Mouse (Mus musculus): ENCODE results near the gene Lmna. TPM values are rescaled to one million over a fixed set of nuclear protein-coding genes. Genes with fewer than 3 reads are reported as not detected.

Lmna gene
- total RNA-seq (2014; fragmentation: Nextera tagmentation): not detected in 2 replicates
- 0.41 and 1.6 TPM in 2 replicates for total RNA-seq (2017)

DNA sequence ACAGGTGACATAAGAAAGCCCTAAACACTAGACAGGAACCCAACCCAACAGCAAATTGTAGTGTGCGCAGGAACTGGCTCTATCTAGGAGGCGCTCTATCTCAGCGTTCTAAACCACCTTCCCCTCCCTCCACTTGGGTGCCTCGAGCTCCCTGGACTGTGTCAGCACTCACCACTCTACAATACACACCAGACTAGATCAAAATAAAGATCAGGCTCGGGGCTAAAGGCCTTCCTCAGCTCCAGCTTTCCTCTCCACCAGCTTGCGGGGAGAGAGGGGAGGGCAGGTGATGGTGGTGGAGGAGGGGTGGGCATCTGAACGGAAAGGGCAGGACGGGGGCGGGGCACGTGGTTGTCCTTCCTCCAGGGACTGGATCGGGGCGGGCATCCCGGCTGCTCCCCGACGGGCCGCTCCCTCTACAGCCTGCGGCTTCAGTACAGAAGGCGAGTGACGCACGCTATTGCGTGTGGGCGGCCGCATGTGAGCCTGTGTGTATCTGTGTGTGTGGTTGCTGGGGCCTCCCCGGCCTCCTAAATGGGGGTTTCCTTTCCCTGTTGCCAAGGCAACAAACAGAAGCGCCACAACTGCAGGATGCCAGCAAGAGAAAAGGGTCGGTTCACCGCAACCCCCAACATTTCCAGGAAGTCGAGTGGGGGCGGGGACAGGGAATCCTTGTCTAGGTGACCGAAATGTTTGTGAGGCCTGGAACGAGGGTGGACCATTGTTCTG is at the start of gene Lmna:
Lmna (minus strand) TSS at position 265 of the 729 bp plus-strand sequence.
- peak; percentile 91 for ATAC-seq (replicated peaks; ENCODE audit: poor library complexity, severe bottlenecking)

DNA sequence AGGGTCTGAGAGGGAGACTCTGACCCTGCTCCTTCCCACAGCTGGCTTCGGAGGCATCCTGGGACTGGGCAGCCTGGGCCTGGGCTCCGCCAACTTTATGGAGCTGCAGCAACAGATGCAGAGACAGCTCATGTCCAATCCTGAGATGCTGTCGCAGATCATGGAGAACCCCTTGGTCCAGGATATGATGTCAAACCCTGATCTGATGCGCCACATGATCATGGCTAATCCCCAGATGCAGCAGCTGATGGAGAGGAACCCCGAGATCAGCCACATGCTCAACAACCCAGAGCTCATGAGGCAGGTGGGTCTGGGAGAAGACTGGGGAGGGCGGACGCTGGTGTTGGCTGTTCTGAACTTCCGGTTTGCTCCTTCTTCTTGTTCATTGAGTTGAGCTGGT is 46.9 kb upstream of the Lmna start:
- ATAC-seq (replicated peaks; ENCODE audit: poor library complexity, severe bottlenecking): no peak

DNA sequence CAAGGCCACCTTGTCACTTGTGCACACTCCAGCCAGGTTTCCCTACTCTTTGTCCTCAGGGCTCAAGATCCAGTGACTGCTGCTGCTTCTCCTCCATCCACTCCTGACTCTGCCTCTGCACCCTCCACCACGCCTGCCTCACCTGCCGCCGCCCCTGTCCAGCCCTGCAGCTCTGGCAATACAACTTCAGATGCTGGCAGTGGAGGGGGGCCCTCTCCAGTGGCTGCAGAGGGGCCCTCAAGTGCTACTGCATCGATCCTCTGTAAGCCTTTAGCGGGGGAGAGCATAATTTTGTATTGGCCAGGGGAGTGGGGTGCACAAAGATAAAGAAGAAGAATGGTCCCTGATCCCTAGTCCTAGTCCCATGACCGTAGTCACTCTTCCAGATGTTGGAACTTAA is 46.0 kb upstream of the Lmna start:
- no peak for ATAC-seq (replicated peaks; ENCODE audit: poor library complexity, severe bottlenecking)

DNA sequence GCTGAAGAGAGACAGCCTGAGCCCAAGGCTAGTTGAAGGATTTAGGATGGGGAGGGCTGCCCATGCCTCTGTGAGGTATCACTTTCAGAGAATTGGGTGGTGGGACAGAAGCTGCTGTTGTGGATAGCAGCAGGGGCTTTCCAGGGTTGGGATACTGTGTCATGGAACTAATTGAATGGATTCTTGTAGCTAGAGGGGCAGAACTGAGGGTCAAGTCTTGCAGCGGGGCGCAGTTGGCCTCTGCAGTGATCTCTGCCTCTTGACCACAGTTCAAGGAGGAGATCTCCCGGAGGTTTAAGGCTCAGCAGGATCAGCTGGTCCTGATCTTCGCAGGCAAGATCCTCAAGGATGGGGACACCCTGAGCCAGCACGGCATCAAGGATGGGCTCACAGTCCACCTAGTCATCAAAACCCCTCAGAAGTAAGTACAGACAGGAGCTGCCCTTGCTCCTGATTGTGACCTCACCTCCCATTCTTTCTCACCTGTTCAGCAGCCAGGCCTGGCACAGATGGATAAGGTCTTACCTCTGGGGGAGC is 45.4 kb upstream of the Lmna start:
- no peak for ATAC-seq (replicated peaks; ENCODE audit: poor library complexity, severe bottlenecking)

DNA sequence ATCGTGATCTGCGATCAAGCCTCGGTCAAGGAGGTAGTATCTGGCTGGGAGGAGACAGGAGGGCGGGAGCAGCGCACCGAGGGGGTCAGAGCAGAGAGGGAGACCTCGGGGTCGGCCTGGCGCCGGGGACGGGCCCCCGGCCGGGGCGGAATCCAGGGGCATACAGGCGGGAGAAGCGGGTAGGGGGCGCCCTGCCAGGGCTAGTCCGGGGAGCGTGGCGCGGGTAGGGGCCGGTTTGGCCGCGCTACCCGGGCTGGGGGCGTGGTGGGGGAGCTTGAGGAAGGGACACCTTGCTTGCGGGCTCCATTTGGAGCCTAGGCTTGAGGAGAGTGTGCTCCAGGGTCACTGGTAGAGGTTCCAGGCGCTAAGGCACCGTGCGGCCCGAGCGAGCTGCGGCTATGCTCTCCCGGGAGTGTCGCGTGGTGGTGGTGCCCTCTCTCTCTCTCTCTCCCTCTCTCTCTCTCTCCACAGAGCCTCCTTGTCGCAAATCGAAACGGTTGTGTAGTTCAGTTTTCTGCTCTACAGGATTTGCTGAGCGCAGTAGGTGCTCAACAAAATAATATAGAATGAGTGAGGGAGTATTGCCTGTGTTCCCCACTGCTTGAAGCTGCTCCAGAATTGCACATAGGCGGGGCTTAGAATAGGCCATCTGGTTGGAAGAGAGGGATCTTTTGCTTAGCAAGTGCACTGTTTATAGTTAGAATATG is 44.3 kb upstream of the Lmna start:
- ATAC-seq (replicated peaks; ENCODE audit: poor library complexity, severe bottlenecking): peak; percentile 8; the same call in 1 of the 2 replicates

DNA sequence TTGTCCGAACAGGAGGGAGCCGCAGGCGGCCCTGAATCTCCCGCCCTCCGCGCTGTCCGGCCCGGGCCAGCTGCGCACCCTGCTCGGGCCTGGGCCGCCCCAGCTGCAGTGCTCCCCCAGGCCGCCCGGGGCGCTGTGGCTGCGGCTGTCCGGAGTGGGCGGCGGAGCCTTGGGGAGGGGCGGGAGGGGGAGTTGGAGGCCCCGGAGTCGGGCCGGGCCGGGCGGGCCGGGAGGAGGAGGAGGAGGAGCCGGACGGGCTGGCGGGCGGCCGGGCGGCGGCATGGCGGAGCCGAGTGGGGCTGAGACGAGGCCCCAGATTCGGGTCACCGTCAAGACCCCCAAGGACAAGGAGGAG is 43.7 kb upstream of the Lmna start, which contains the start of gene Ubqln4:
Ubqln4 (plus strand) TSS at position 234 of the 355 bp plus-strand sequence.
- ATAC-seq (replicated peaks; ENCODE audit: poor library complexity, severe bottlenecking): peak; percentile 66

DNA sequence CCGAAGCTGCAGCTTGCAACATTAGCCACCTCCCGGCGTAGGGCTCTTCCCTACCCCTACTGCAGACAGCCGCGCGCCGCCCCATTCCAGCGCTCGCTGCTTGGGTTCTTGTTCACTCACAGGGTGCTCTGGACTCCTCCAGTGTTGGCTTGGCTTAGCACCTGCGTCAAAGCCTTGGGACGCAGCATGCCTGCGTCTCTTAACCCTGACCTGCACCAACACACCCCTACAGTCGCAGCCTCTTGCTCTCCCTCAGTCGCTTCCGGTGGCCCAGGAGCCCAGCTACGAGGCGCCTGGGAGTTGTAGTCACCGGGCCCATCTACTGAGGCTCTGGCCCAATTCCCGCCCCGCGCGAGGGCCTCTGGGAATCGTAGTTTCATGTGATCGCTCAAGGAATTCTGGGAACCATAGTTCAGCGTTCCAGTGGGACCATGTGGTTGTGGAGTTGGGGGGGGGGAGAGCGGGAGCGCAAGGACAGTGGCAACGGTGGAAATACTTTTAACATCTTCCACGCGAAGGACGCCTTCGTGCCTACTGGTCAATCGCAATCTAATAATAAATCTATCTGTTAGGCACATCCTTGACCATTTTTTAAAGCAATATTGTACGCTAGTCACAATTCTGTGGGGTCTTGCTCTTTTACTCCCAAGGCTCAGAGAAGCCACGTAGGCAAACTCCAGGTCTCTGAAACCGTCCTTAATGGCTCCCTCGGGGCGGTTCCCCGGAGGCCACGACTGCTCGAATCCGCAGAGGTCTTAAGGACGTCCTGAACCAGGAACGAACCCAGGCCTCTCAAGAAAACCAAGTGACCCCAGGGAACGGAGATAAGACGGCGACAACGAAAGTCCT is 43.1 kb upstream of the Lmna start, which contains the start of gene Lamtor2:
Lamtor2 (minus strand) TSS at position 399 of the 849 bp plus-strand sequence.
- ATAC-seq (replicated peaks; ENCODE audit: poor library complexity, severe bottlenecking): peak; percentile 79

DNA sequence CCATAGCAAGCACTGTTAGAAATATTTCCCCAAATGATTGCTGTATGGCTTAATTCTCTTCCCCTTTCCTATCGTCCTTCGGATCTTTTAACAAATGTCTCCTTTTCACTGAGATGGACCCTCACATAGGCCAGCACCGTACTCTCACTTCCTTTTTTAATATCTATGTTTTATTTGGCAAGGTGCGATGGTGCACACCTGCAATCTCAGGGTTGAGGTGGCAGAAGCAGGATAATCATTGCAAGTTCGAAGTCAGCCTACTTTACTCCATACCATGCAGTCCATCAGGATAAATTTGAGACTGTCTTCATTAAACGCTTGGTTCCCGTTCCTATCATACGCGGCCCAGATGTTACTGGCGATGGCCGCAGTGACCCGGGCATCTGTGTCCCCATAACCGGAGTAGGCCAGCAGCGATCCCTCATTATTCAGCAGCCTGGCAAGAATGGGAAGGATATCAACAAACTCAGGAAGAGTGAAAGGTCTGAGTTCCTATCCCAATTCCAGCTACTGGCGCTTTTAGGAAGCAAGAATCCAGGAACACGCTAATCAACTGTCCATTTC is 42.4 kb upstream of the Lmna start:
- ATAC-seq (replicated peaks; ENCODE audit: poor library complexity, severe bottlenecking): no peak

DNA sequence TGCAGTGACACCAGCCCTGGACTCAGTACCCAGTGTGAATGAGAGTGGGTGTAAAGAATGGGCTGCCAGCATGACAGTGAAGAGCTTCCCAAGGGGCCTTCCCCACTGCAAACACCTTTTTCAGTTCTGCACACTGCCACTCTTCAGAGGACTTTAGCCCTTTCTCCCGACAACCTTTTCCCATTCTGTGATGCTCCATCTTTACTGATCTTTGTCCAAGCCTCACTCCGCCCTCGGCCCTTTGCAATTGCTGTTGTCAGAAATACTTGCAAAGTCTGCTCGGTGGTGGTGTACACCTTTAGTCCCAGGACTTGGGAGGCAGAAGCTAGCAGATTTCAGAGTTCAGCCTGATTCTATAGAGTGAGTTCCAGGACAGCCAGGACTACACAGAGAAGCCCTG is 41.8 kb upstream of the Lmna start:
- no peak for ATAC-seq (replicated peaks; ENCODE audit: poor library complexity, severe bottlenecking)

DNA sequence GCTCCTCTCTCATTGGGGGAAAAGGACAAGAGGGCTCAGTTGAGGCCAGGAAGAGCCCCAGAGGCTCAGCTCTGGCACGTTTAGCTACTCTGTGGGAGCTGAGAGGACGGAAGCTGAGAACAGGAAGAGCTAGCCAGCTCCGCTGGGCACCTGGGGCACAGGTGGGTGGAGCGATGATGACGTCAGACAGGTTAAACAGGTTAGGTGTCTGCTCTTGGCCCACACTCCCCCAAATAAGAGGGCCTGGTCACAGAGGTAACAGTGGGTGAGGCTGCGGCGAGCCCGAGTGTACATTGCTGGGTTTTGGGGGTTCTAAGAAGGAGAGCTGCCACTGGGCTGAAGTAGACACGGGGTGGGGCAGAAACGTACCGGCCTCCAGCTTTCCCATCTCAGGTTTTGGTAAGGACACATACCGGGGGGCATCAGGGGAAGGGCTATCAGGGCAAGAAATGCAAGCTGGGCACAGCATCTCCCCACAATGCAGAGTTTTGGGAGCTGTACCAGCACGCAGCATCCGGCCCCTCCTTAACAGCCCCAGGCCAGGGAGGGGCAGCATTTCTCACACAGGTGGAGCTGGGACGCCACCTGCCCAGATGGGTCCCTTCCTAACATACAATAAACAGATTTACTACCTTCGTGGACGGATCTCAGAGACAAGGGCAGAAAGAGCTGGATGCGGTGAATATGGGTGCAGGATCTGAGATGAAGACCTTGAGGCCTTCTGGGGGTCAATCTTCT is 38.6 kb upstream of the Lmna start, which contains the start of gene Rab25:
Rab25 (minus strand) TSS at position 121 of the 738 bp plus-strand sequence.
- no peak for ATAC-seq (replicated peaks; ENCODE audit: poor library complexity, severe bottlenecking)

DNA sequence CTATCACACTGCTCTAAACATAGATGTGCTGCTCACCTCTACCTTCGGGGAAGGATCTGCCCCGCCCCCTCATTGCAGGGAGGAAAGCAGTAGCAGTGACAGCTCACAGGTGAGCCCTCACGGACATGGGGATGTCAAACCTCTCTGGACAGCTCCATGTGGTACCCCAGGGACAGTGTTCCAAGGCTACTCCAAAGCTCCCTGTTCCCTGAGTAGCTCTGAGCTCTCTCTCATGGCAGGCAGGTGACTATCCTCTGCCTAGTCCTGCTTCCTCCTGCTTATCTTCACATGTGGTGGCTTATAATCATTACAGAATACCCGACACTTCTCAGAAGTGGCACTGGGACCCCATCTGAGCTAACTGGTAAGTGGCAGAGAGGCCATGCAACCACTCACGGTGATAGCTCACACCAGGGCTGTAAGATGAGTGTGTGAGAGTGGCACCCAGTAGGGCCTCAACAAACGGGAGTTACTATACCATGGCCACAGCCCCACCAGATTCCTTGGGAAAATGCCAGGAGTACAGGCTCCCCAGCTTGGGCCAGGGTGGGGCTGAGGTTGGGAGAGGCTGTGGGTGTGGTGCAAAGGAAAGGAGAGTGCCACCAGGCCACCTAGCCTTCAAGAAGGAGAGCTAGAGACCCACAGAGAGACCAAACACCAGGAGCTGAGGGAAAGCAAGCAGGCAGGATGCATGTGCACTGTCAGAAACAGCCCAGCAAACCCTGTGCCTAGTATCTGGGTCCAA is 37.1 kb upstream of the Lmna start:
- no peak for ATAC-seq (replicated peaks; ENCODE audit: poor library complexity, severe bottlenecking)

DNA sequence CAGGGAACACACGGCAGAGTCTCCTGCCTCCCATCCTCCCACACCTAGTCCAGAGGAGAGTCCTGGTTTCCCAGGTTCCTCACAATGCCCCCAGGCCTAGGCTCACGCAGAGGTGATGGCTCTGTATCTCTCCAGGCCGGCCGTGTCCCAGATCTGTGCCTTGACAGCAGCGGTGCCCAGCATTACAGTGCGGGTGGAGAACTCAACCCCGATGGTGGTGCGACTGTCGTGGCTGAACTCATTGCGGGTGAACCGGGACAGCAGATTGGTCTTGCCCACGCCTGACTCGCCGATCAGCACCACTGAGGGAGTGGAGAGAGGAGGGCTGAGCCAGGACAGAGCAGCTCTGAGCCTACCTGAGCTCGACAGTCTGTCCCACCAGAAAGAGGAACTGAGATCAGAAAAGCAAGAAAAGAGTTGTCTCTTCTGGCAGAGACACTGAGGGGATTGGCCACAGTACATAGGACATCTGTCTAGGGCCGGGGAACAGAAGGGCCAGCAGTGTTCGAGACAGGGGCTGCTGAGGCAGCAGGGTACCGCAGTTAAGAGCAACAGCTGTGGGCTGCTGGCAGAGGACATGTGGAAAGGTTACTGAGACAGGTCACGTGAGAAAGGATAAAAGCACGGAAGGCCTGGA is 35.3 kb upstream of the Lmna start:
- peak; percentile 68 for ATAC-seq (replicated peaks; ENCODE audit: poor library complexity, severe bottlenecking)

DNA sequence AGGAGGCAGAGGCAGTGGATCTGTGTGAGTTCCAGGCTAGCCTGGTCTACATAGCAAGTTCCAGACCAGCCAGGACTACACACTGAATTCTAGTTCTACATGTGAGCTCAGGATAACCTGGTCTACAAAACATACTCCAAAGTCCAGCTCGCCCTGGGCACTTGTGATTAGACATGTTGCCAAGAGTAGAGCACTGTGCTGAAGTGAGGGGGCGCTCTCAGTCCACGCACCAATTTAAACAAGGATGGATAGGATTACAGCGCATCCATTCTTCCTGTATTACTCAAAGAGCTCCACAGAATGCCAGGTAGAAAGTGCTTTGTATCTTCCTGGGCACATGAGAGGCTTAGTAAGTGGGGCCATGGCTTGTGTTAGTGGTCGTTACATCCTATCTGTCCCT is 34.8 kb upstream of the Lmna start:
- 0 out of 2 replicates have a peak, but pooled peaks have one; percentile 24 for ATAC-seq (replicated peaks; ENCODE audit: poor library complexity, severe bottlenecking)

DNA sequence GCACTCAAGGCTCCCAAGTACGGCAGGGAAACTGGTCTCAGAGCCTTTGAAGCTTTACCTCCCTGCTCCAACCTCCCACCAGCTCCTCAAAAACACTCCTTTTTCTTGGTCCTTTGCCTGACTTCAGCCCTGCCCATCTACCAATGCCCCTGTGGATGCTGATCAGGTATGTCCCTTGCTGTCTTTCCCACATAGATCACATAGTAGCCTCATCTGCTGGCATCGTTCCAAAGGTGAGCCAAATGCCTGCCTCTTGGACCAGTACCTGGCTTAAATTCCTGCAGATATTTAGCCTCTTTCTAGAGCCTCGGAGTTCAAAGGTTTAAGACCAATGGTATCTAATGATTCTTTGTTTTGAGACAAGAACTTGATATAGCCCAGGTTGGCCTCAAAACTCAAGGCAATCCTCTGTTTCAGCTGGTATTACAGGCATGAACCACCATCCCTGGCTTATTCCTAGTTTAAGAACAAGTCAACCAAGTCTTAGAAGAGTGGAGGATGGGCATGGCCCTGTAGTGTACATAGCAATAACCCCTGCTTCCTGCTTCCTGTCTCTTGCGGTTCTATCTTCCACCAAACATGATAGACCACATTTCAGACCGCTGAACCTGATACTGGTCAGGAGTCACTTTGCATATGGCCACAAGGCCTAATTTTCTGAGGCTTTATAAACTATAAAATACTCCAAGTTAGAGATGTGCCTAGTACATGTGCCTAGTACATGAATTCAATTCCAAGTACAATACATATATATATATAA is 34.1 kb upstream of the Lmna start:
- ATAC-seq (replicated peaks; ENCODE audit: poor library complexity, severe bottlenecking): 0 out of 2 replicates have a peak, but pooled peaks have one; percentile 25

DNA sequence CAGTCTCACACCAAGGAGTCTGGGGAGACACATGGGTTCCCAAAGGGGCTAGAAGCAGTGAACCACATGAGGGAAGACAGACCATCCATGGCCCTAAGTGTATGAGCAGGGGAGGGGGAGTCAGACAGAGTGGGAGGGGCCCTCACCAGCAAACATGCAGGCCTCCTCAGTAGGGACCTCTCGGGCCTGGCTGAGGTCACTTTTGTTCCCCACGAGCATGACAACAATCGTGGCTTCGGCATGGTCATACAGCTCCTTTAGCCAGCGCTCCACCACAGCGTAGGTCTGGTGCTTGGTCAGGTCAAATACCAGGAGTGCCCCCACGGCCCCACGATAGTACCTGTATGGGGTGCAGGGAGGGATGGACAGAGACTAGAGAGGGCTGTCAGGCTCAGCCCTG is 33.4 kb upstream of the Lmna start:
- ATAC-seq (replicated peaks; ENCODE audit: poor library complexity, severe bottlenecking): no peak

DNA sequence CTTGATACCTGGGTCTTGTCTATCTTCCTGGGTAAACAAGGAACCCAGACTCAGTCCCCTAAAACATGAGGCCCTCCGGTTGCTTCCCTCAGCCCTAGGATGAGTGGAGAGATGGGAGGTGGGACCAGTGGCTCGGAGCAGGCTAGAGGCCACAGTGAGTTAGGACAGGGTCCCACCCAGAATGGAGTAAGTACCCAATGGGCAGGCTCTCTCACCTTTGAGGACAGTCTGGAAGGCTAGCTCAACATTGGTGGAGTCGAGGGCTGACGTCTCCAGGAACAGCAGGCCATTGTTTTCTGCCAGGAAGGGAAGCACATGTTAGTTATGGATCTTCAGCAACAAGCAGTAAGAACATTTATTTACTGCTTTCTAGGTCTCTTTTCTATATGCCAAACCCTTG is 32.7 kb upstream of the Lmna start:
- ATAC-seq (replicated peaks; ENCODE audit: poor library complexity, severe bottlenecking): no peak

DNA sequence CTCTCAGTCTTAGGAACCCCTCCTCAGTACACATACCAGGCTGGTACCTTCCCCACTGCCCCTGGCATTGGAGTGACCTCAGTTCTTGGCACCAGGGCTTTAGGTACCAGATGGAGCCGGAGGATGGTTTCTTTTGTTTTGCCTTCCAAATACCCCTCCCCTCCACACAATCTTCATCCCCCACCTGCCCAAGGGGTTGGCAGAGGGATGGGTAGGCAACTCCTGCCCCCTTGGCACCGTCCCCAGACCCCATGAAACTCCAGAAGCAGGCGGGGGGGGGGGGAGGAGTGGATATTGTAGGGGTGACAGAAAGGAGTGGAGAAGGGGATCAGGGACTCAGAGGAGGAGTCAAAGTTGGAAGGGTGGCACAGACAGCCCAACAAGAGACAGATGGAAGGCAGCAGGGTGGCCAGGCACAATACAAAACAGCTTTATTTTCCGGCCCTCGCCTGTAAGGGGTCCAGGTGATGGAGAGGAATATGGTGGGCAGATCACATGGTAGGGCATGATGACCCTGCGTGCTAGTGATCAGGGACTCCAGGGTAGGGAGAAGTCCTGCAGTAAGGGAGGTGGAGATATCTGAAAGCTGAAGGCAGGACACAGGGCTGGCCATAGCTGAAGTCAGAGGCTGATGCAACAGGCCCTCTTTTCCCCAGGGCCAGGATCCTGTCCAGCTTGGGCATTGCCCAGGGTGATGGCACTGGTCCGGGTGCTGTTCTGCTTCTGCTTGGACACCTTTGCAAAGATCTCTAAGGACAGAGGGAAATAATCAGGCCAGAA is 32.1 kb upstream of the Lmna start:
- no peak for ATAC-seq (replicated peaks; ENCODE audit: poor library complexity, severe bottlenecking)
